Mouse (Mus musculus): ENCODE results near the gene Sphk1.

The Sphk1 gene

GRCm38 (mm10) chr11:116538142-116538735 lies 7.5 kb downstream of the Sphk1 start:
- DNase-seq (ENCODE audit: low spot score), result no peak

GRCm38 (mm10) chr11:116541183-116541582 lies 10.5 kb downstream of the Sphk1 start:
- no peak for DNase-seq (ENCODE audit: low spot score)

- no peak for DNase-seq (ENCODE audit: low spot score)
Observed at GRCm38 (mm10) chr11:116543110-116543509, 12.4 kb downstream of the Sphk1 start.

- DNase-seq (ENCODE audit: low spot score), result no peak
Observed at GRCm38 (mm10) chr11:116547296-116548060, 16.8 kb downstream of the Sphk1 start.

GRCm38 (mm10) chr11:116548780-116549179 lies 18.1 kb downstream of the Sphk1 start:
- no peak for DNase-seq (ENCODE audit: low spot score)

GRCm38 (mm10) chr11:116549273-116550038 lies 18.7 kb downstream of the Sphk1 start:
- no peak for DNase-seq (ENCODE audit: low spot score)

GRCm38 (mm10) chr11:116550748-116551147 lies 20.0 kb downstream of the Sphk1 start:
- peak; percentile 61 for DNase-seq (ENCODE audit: low spot score)

- DNase-seq (ENCODE audit: low spot score), result no peak
Observed at GRCm38 (mm10) chr11:116552194-116552593, 21.5 kb downstream of the Sphk1 start.

- DNase-seq (ENCODE audit: low spot score), result no peak
Observed at GRCm38 (mm10) chr11:116554171-116554878, 23.6 kb downstream of the Sphk1 start.

- no peak for DNase-seq (ENCODE audit: low spot score)
Observed at GRCm38 (mm10) chr11:116555572-116555971, 24.8 kb downstream of the Sphk1 start.

- DNase-seq (ENCODE audit: low spot score), result no peak
Observed at GRCm38 (mm10) chr11:116556308-116556707, 25.6 kb downstream of the Sphk1 start.

GRCm38 (mm10) chr11:116565283-116566041 lies 34.7 kb downstream of the Sphk1 start:
- no peak for DNase-seq (ENCODE audit: low spot score)

GRCm38 (mm10) chr11:116567531-116567930 lies 36.8 kb downstream of the Sphk1 start:
- no peak for DNase-seq (ENCODE audit: low spot score)

- DNase-seq (ENCODE audit: low spot score), result no peak
Observed at GRCm38 (mm10) chr11:116570821-116571220, 40.1 kb downstream of the Sphk1 start.

GRCm38 (mm10) chr11:116571767-116572679 lies 41.3 kb downstream of the Sphk1 start:
- DNase-seq (ENCODE audit: low spot score), result peak; percentile 60

- no peak for DNase-seq (ENCODE audit: low spot score)
Observed at GRCm38 (mm10) chr11:116572756-116573543, 42.2 kb downstream of the Sphk1 start.

- no peak for DNase-seq (ENCODE audit: low spot score)
Observed at GRCm38 (mm10) chr11:116574486-116574885, 43.8 kb downstream of the Sphk1 start.

- no peak for DNase-seq (ENCODE audit: low spot score)
Observed at GRCm38 (mm10) chr11:116574982-116575381, 44.3 kb downstream of the Sphk1 start.

- peak; percentile 58 for DNase-seq (ENCODE audit: low spot score)
Observed at GRCm38 (mm10) chr11:116575396-116575795, 44.7 kb downstream of the Sphk1 start.

- no peak for DNase-seq (ENCODE audit: low spot score)
Observed at GRCm38 (mm10) chr11:116579280-116579679, 48.6 kb downstream of the Sphk1 start.

Data from ovary, adult 18-20 months (tissue).